ENCODE assay signal across 7 mouse cellular contexts in the genomic region with DNA sequence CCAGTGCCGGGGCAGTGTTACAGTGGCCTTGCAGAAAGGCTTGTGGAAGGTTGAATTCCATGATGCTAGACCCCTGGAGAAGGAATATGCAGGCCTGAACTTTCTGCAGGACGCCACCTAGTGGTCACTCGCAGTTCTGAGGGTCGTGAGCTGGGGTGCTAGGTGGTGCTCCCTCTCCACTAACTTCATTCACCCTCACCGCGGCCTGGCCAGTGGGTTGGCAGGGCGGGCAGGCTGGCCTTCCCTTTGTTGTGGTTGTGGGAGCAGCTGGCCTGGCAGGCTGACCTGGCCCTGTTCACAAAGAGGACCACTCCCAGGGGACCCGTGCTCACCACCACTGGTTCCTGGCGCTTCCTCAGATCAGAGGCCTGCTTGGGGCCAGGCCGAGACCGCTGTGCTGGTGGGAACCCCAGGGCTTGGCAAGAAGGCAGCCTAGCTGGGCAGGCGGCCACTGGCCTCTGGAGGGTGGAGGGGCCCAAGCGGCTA. TPM values are rescaled to one million over a fixed set of nuclear protein-coding genes. Genes with fewer than 3 reads are reported as not detected.
A peak's percentile ranks its signal among the peaks of the same experiment; 100 is the strongest.
DNase-seq lines count a peak whose midpoint lies in the region; ATAC-seq and TF ChIP-seq lines count a peak whose summit lies in the region.

No protein-coding gene starts in this region.

- H3K27me3 ChIP-seq in hindbrain, embryonic 15.5 days: no peaks in the 10 kb centered on the region
- H3K27me3 ChIP-seq in hindbrain, embryonic 14.5 days (ENCODE audit: control insufficient read depth, insufficient read depth, low read length): no peaks in the 10 kb centered on the region
- no peaks in the 10 kb centered on the region for H3K27me3 ChIP-seq in ES-Bruce4 (ENCODE audit: control insufficient read depth, insufficient read depth, low read length, poor library complexity, severe bottlenecking)
- no peaks in the 10 kb centered on the region for H3K27me3 ChIP-seq in forebrain, postnatal 0 days (ENCODE audit: insufficient read depth, low read length)

- H3K4me3 ChIP-seq in hindbrain, embryonic 15.5 days: no peak overlapping the region
- no peak overlapping the region for H3K4me3 ChIP-seq in hindbrain, embryonic 14.5 days (replicated peaks; ENCODE audit: low read length)
- no peak overlapping the region for H3K4me3 ChIP-seq in ES-Bruce4 (ENCODE audit: low read depth, low read length)
- no peak overlapping the region for H3K4me3 ChIP-seq in forebrain, postnatal 0 days (ENCODE audit: low read depth, low read length)

- no peak for TF ChIP-seq EP300 in ES-Bruce4 (IDR thresholded peaks at IDR 0.05; ENCODE audit: insufficient read depth, low read depth, low read length)

- H3K27ac ChIP-seq in hindbrain, embryonic 15.5 days (replicated peaks): no peak overlapping the region
- no peak overlapping the region for H3K27ac ChIP-seq in hindbrain, embryonic 14.5 days
- no peak overlapping the region for H3K27ac ChIP-seq in ES-Bruce4 (ENCODE audit: insufficient read depth, low read length)
- H3K27ac ChIP-seq in forebrain, postnatal 0 days (ENCODE audit: low read depth, low read length): no peak overlapping the region

- TF ChIP-seq POLR2A in ES-Bruce4 (IDR thresholded peaks at IDR 0.05; ENCODE audit: insufficient read depth, low read length): no peak

- H3K9ac ChIP-seq in hindbrain, embryonic 15.5 days: no peak overlapping the region
- no peak overlapping the region for H3K9ac ChIP-seq in hindbrain, embryonic 14.5 days
- no peak overlapping the region for H3K9ac ChIP-seq in ES-Bruce4 (ENCODE audit: low read depth, poor library complexity, severe bottlenecking)
- H3K9ac ChIP-seq in forebrain, postnatal 0 days: no peak overlapping the region

- no peaks in the 10 kb centered on the region for H3K36me3 ChIP-seq in hindbrain, embryonic 15.5 days
- H3K36me3 ChIP-seq in hindbrain, embryonic 14.5 days (replicated peaks; ENCODE audit: control insufficient read depth, insufficient read depth): no peaks in the 10 kb centered on the region
- H3K36me3 ChIP-seq in ES-Bruce4 (ENCODE audit: control insufficient read depth, insufficient read depth, low read length, poor library complexity, severe bottlenecking): no peaks in the 10 kb centered on the region
- no peaks in the 10 kb centered on the region for H3K36me3 ChIP-seq in forebrain, postnatal 0 days (ENCODE audit: insufficient read depth)

- H3K4me2 ChIP-seq in hindbrain, embryonic 15.5 days: no peak overlapping the region
- H3K4me2 ChIP-seq in hindbrain, embryonic 14.5 days (replicated peaks): no peak overlapping the region
- H3K4me2 ChIP-seq in forebrain, postnatal 0 days (ENCODE audit: low read depth): no peak overlapping the region

- peak; percentile 60; the same call in 1 of the 2 replicates for ATAC-seq in hindbrain, embryonic 15.5 days (ENCODE audit: low FRiP score, low read depth)
- no peak for ATAC-seq in hindbrain, embryonic 14.5 days (ENCODE audit: low FRiP score)
- peak; percentile 68 for ATAC-seq in forebrain, postnatal 0 days
- ATAC-seq in granulocyte monocyte progenitor cell, adult 5-6 weeks (replicated peaks; ENCODE audit: poor library complexity, severe bottlenecking): no peak

- no peak for DNase-seq in hindbrain, embryonic 14.5 days (ENCODE audit: low spot score)
- peak; percentile 19 for DNase-seq in 416B (ENCODE audit: low read depth)
- peak; percentile 36 for DNase-seq in forebrain, postnatal 0 days
- no peak for DNase-seq in frontal cortex, adult 2 months (ENCODE audit: extremely low spot score in 1 of 2, low spot score in 1 of 2)

- no peaks in the 10 kb centered on the region for H3K9me3 ChIP-seq in hindbrain, embryonic 15.5 days
- H3K9me3 ChIP-seq in hindbrain, embryonic 14.5 days (ENCODE audit: control insufficient read depth, low read length): no peaks in the 10 kb centered on the region
- no peaks in the 10 kb centered on the region for H3K9me3 ChIP-seq in ES-Bruce4 (replicated peaks; ENCODE audit: control insufficient read depth, insufficient read depth, low read length, poor library complexity, severe bottlenecking)
- H3K9me3 ChIP-seq in forebrain, postnatal 0 days (ENCODE audit: low read length): no peaks in the 10 kb centered on the region

- 57% methylated on average over 13 of the region's 13 CpGs for WGBS in hindbrain, embryonic 15.5 days
- whole genome bisulfite sequencing in hindbrain, embryonic 14.5 days: 56% methylated on average over 13 of the region's 13 CpGs
- 56% methylated on average over 13 of the region's 13 CpGs for WGBS in forebrain, postnatal 0 days

- TF ChIP-seq CTCF in ES-Bruce4 (IDR thresholded peaks at IDR 0.05; ENCODE audit: low read depth, low read length): peak; percentile 90
- peak; percentile 61 for TF ChIP-seq CTCF in forebrain, postnatal 0 days (IDR thresholded peaks at IDR 0.05; ENCODE audit: low read depth)

- peaks cover 7% of the 10 kb centered on the region for H3K4me1 ChIP-seq in hindbrain, embryonic 15.5 days (replicated peaks)
- peaks cover 2% of the 10 kb centered on the region; the same call in 1 of the 2 replicates for H3K4me1 ChIP-seq in hindbrain, embryonic 14.5 days (replicated peaks; ENCODE audit: control insufficient read depth, insufficient read depth, low read length)
- H3K4me1 ChIP-seq in ES-Bruce4 (ENCODE audit: control insufficient read depth, insufficient read depth, low read length): peaks cover 3% of the 10 kb centered on the region
- no peaks in the 10 kb centered on the region for H3K4me1 ChIP-seq in forebrain, postnatal 0 days (ENCODE audit: insufficient read depth)

RNA-seq across cellular contexts. Expression of a gene that starts 51.7 kb away (rescaled TPM):
- 11.4 and 14.7 TPM in 2 replicates for polyA plus RNA-seq in hindbrain, embryonic 15.5 days (2015; fragmentation: Nextera tagmentation; extraction: Ambion mirVana)
- 8.3 and 10.2 TPM in 2 replicates for polyA plus RNA-seq in hindbrain, embryonic 14.5 days (2014; fragmentation: Nextera tagmentation; extraction: Ambion mirVana)
- 133 and 158 TPM in 2 replicates for polyA plus RNA-seq in ES-Bruce4 (2011; ENCODE audit: insufficient read depth, insufficient read length, low read depth, missing spikeins)
- total RNA-seq in forebrain, postnatal 0 days (2014; rRNA removed): 10.1 and 11.2 TPM in 2 replicates
- 8.2 and 10.1 TPM in 2 replicates for polyA plus RNA-seq in forebrain, postnatal 0 days (2015; fragmentation: Nextera tagmentation; extraction: Ambion mirVana)
- polyA plus RNA-seq in frontal cortex, adult 2 months (2012; rRNA removed): 12.3 and 13.5 TPM in 2 replicates
- total RNA-seq in granulocyte monocyte progenitor cell, adult 5-6 weeks (2014; fragmentation: Nextera tagmentation): not detected in 2 replicates
- total RNA-seq in granulocyte monocyte progenitor cell, adult 5-6 weeks (2017): not detected in 2 replicates

Comparison
In these comparisons a context has a peak if more than half of its experiments do, and no peak if none do; other contexts are left out.
1. ATAC-seq: peak in hindbrain, embryonic 15.5 days (single experiment) and forebrain, postnatal 0 days (single experiment); none in hindbrain, embryonic 14.5 days (single experiment) and granulocyte monocyte progenitor cell, adult 5-6 weeks (single experiment).
2. DNase-seq: peak in 416B (single experiment) and forebrain, postnatal 0 days (single experiment); none in hindbrain, embryonic 14.5 days (single experiment) and frontal cortex, adult 2 months (0 of 2).